Mouse (Mus musculus) lung, embryonic 16.5 days (tissue): Measurements from ENCODE around the gene Tmem8. TPM values are rescaled to one million over a fixed set of nuclear protein-coding genes. Genes with fewer than 3 reads are reported as not detected.
A peak's percentile ranks its signal among the peaks of the same experiment; 100 is the strongest.

Experiments
- ATAC-seq: fragments of 200-750 bp; cut with Nextera tagmentation; 2 replicates; pipeline ENCODE4 v1.8.0; 2017; ENCODE audit warnings: low read depth, mild to moderate bottlenecking, moderate library complexity
- H3K27ac ChIP-seq: fragments of 300-500 bp; sonication (generic); 2 replicates; pipeline ENCODE4 v1.5.1; 2014; ENCODE audit warnings: mild to moderate bottlenecking, control low read depth, low read length
- H3K27me3 ChIP-seq: fragments of 300-500 bp; sonication (generic); 2 replicates; pipeline ENCODE4 v1.6.1; 2014; ENCODE audit warnings: low read depth, low read length, mixed read lengths; ENCODE audit not compliant: control insufficient read depth, insufficient read depth
- H3K36me3 ChIP-seq: fragments of 300-500 bp; sonication (generic); 2 replicates; pipeline ENCODE4 v1.6.1; 2014; ENCODE audit warnings: low read length; ENCODE audit not compliant: control insufficient read depth, insufficient read depth
- H3K4me1 ChIP-seq: fragments of 300-500 bp; sonication (generic); replicated peaks from 2 replicates; pipeline ENCODE4 v1.6.1; 2014; ENCODE audit warnings: low read length, mixed read lengths; ENCODE audit not compliant: control insufficient read depth, insufficient read depth
- H3K4me2 ChIP-seq: fragments of 300-500 bp; sonication (generic); 2 replicates; pipeline ENCODE4 v1.6.1; 2014; ENCODE audit warnings: low read depth, low read length, control low read depth
- H3K4me3 ChIP-seq: fragments of 300-500 bp; sonication (generic); 2 replicates; pipeline ENCODE4 v1.5.1; 2014; ENCODE audit warnings: mild to moderate bottlenecking, low read length, control low read depth
- H3K9ac ChIP-seq: fragments of 300-500 bp; sonication (generic); 2 replicates; pipeline ENCODE4 v1.6.1; 2014; ENCODE audit warnings: low read length, control low read depth
- H3K9me3 ChIP-seq: fragments of 300-500 bp; sonication (generic); 2 replicates; pipeline ENCODE4 v1.6.1; 2016; ENCODE audit warnings: low read length; ENCODE audit not compliant: control insufficient read depth
- WGBS: fragments of 180-500 bp; shearing (Covaris S2); extraction: QIAGEN DNeasy Blood & Tissue Kit; methylation state at CpG from one replicate; pipeline ENCODE4 v1.1.7; 2014; 5-methylcytosine and 5-hydroxymethylcytosine counted together
- polyA plus RNA-seq: library from polyadenylated mRNA; unstranded; fragments of >200 nt; fragmentation: Nextera tagmentation; extraction: Ambion mirVana; gene quantifications from 2 replicates; pipeline ENCODE4 v1.2.1, GENCODE M21; 2015

Tmem8 gene
- polyA plus RNA-seq, 1 experiment from 2014 or later: 2.2 TPM

DNA sequence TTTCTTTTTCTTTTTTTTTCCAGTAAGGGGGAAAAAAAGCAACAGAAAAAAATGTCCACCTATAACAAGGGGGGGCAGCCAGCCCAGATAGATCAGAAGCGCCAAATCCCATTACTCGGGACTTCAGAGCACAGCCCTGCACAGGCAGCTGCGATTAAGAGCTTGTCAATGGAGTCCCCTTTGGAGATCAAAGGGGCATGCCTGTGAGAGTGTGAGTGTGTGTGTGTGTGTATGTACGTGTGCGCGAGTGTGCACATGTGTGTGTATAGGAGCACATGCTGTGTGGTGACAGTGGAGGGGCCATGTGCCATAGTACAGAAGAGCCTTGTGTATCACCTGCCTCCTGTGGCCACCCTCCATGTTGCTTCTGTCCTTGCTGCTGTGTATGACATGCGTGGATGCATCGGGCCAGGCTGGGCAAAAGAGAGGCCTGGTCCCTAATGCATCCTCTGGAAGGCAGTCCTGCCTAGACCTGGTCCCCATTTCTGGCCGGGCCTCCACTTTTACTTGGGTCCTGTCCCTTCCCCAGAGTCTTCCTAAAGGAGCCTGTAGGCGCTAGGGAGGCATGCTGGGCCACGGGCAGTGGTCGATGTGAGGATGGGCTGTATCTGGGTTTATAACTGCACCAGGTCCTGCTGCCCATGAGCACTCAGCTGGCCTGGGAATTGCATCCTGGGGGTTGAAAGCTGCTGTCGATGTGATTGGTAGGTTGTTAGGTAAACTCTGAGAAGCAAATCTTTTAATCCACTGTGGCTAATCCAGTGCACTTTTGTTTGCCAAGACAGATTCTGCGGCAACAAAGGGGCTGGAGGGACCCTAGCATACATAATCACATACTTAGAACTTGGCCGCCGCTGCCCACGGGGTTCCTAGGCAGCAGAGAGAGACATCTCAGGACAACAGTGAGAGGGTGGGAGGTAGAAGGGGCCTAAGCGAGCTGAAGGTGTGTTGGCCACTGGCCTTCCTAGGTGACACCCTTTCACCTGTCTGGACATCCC is 19.1 kb downstream of the Tmem8 start:
- Histone ChIP-seq H3K4me1 (no peaks in the 10 kb centered on the region), H3K9me3 (no peaks in the 10 kb centered on the region), H3K4me3 (no peak overlapping the region), H3K36me3 (peaks cover 9% of the 10 kb centered on the region), H3K9ac (no peak overlapping the region), H3K27ac (no peak overlapping the region), H3K4me2 (no peak overlapping the region), H3K27me3 (no peaks in the 10 kb centered on the region)
- ATAC-seq: no peak
- WGBS: 83% methylated on average over 18 of the region's 18 CpGs

DNA sequence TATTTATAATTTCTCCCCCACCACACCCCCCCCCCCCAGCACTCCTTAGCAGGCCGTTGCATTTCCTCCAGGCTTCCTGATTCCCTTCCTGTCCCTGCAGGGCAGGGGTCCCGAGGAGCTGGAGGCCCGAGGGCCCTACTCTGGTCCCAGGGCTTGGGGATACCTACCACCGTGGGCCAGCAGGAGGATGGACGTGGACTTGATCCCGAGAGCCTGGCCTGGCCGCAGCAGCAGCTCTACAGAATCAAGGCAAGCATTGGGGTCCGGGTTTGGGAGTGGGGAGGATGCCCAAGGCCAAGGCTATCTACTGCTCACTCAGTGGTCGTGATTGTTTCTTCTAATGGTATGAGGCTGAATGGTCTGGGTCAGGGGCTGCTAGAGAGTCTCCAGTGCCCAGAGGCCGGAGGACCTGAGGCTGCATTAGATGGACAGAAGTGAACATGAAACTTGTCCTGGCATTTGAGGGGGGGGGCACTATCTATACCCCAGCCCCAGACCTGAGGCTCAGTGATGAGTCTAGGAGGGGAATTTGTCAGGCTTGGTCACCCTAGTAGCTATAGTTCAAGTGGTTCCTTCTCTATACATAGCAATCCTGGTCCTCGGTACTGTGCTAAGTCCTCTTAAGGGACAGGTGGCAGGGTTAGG is 24.1 kb downstream of the Tmem8 start:
- Histone ChIP-seq H3K4me2 (no peak overlapping the region), H3K36me3 (no peaks in the 10 kb centered on the region), H3K4me3 (no peak overlapping the region), H3K27ac (no peak overlapping the region), H3K27me3 (no peaks in the 10 kb centered on the region), H3K9me3 (no peaks in the 10 kb centered on the region), H3K4me1 (peaks cover 11% of the 10 kb centered on the region), H3K9ac (no peak overlapping the region)
- ATAC-seq: no peak
- WGBS: 85% methylated on average over 11 of the region's 11 CpGs

DNA sequence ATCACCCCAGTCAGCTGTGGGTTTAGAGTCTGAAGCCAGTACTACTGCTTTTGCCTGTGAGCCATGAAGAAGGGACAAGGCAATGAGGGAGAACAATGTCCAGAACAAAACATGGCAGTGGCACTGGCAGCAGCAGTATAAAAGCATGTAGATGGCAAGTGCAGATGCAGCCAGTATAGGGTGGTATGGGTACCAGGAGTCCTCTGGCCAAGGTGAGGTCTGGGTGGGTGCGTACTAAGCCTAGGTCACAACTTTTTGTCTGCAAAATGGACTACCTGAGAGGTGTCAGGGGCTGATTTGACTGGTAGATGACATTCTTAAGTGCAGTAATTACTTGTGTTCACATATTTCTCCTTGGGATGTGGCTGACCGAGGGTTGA is 24.6 kb downstream of the Tmem8 start:
- peak overlapping the region; percentile 60 for H3K27ac ChIP-seq
- peak overlapping the region; percentile 91 for H3K4me3 ChIP-seq
- H3K4me2 ChIP-seq: peak overlapping the region; percentile 57
- H3K27me3 ChIP-seq: no peaks in the 10 kb centered on the region
- ATAC-seq: no peak
- WGBS: 59% methylated on average over 2 of the region's 2 CpGs
- H3K4me1 ChIP-seq: peaks cover 11% of the 10 kb centered on the region
- no peaks in the 10 kb centered on the region for H3K9me3 ChIP-seq
- peaks cover 3% of the 10 kb centered on the region for H3K36me3 ChIP-seq
- H3K9ac ChIP-seq: peak overlapping the region; percentile 63

DNA sequence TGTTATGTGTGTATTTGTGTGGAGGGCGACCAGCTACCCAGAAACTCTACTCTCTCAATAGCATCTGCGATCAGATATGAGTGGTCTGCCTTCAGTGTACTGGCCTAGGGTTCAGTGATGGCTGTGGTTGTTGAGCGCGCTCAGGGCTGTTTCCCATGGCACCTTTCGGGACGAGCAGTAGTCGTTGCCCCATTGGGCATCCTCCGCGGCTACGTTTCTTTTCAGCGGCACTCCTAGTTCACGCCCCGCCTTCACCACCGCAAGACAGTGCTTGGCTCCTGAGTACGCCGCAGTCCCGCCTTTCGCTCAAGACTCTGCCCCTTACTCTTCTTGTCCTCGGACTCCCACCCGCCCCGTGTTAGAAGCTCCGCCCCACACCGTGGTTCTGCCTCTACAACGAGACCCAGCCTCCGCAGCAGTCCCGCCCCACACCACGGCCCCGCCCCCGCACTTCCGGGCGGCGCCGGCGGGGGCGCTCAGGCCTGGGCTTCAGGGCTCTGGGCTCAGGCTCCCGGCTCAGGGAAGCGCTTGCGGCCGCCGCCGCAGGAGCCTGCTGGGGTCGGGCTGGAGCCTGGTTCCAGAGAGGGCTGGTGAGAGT is 25.2 kb downstream of the Tmem8 start, which contains the start of gene Axin1:
Axin1 (plus strand) TSS at position 450 of the 598 bp plus-strand sequence.
- Histone ChIP-seq H3K4me2 (peak within 1 kb of the TSS; percentile 80), H3K4me1 (peaks cover 11% of the 10 kb centered on the region), H3K4me3 (peak within 1 kb of the TSS; percentile 91), H3K9me3 (no peaks in the 10 kb centered on the region), H3K27ac (peak within 1 kb of the TSS; percentile 95), H3K27me3 (no peaks in the 10 kb centered on the region), H3K9ac (peak within 1 kb of the TSS; percentile 95), H3K36me3 (peaks cover 9% of the 10 kb centered on the region)
- ATAC-seq: peak; percentile 99
- under 1% methylated on average over 42 of the region's 42 CpGs for WGBS

DNA sequence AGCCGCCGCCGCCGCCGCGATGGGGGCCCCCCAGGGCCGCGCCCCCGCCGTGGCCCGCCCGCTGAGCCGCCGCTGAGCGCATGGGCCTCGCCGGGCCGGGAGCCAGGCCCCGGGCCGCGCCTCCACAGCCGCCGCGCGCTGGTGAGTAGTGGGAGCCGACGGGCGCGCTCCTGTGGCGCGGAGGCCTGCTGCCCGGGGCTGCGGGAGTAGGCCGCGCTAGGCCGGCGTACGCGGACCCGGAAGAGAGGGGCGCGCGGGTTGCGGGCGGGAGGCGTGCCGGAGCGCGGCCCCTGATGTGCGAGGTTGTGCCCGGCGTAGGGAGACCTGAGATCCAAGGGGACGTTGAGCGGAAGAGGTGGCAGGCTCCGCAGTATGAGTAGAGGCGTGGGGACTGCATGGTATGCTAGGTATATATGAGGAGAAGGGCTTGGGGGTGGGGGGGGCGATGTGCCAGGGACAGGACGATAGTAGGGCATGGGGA is 25.8 kb downstream of the Tmem8 start:
- peak overlapping the region; percentile 95 for H3K27ac ChIP-seq
- WGBS: 0% methylated on average over 46 of the region's 58 CpGs
- peak; percentile 69 for ATAC-seq

DNA sequence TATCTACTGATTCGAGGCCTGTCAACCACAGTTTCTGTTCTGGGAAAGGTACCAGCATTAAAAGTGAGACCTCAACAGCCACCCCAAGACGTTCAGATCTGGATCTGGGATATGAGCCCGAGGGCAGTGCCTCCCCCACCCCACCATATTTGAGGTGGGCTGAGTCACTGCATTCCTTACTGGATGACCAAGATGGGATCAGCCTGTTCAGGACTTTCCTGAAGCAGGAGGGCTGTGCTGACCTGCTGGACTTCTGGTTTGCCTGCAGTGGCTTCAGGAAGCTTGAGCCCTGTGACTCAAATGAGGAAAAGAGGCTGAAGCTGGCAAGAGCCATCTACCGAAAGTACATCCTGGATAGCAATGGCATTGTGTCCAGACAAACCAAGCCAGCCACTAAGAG is 29.7 kb downstream of the Tmem8 start:
- 83% methylated on average over 4 of the region's 4 CpGs for WGBS
- H3K4me1 ChIP-seq: peaks cover 13% of the 10 kb centered on the region
- H3K4me2 ChIP-seq: no peak overlapping the region
- ATAC-seq: no peak
- H3K4me3 ChIP-seq: no peak overlapping the region
- H3K9me3 ChIP-seq: no peaks in the 10 kb centered on the region
- H3K27me3 ChIP-seq: no peaks in the 10 kb centered on the region
- peaks cover 18% of the 10 kb centered on the region for H3K36me3 ChIP-seq
- no peak overlapping the region for H3K27ac ChIP-seq
- H3K9ac ChIP-seq: no peak overlapping the region

More for the DNA sequence above, 25.8 kb downstream of the Tmem8 start:
- Histone ChIP-seq H3K4me3 (peak overlapping the region; percentile 91), H3K27me3 (no peaks in the 10 kb centered on the region), H3K9me3 (no peaks in the 10 kb centered on the region), H3K36me3 (peaks cover 15% of the 10 kb centered on the region), H3K4me2 (peak overlapping the region; percentile 80), H3K9ac (peak overlapping the region; percentile 95), H3K4me1 (peaks cover 11% of the 10 kb centered on the region)

DNA sequence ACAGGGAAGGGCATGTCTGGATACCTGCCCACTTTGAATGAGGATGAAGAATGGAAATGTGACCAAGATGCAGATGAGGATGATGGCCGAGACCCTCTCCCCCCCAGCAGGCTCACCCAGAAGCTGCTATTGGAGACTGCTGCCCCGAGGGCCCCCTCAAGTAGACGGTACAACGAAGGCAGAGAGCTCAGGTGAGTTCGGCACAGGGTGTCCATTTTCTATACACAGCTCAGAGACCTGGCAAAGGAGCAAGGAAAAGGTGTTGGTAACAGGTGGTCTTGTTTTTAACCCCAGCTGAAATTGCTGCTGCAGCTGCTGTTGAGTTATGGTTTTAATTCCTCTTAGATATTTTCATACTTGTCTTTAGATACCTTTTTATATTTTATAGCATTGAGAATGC is 30.3 kb downstream of the Tmem8 start:
- Histone ChIP-seq H3K4me2 (no peak overlapping the region), H3K9ac (no peak overlapping the region), H3K4me3 (no peak overlapping the region), H3K27me3 (no peaks in the 10 kb centered on the region), H3K9me3 (no peaks in the 10 kb centered on the region), H3K27ac (no peak overlapping the region), H3K36me3 (peaks cover 18% of the 10 kb centered on the region), H3K4me1 (peaks cover 13% of the 10 kb centered on the region)
- ATAC-seq: no peak
- 93% methylated on average over 5 of the region's 5 CpGs for WGBS

DNA sequence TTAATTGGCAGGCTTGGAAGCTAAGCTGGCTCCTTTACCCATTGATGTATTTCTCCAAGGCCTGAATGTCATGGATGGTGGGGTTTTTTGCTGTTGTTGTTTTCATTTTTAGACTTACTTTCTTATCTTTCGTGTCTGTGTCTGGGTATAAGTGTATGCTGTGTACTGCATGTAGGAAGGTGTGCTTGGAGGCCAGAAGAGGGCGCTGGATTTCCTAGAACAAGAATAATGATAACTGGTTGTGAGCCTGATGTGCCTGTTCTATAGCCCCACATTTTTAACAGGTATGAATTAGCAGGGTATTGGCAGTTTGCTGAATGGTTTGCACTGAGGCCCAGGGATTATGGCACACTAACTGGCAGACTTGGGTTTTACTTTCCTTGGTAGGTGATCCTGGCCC is 36.0 kb downstream of the Tmem8 start:
- Histone ChIP-seq H3K36me3 (peaks cover 28% of the 10 kb centered on the region), H3K4me3 (no peak overlapping the region), H3K4me1 (0 out of 2 replicates have a peak, but pooled peaks cover 2% of the 10 kb centered on the region), H3K9me3 (no peaks in the 10 kb centered on the region), H3K9ac (no peak overlapping the region), H3K27me3 (no peaks in the 10 kb centered on the region), H3K27ac (no peak overlapping the region), H3K4me2 (no peak overlapping the region)
- WGBS: 75% methylated on average over 2 of the region's 2 CpGs
- ATAC-seq: no peak
